8 mouse cellular contexts compared by ENCODE assay signal in genomic region chr6:108536546-108537317, GRCm38 (mm10).
DNase-seq lines count a peak whose midpoint lies in the region; ATAC-seq and TF ChIP-seq lines count a peak whose summit lies in the region.

No protein-coding gene starts in this region.

- peak overlapping the region; percentile 70 for H3K27ac ChIP-seq in heart, embryonic 11.5 days (ENCODE audit: low read depth, low read length)
- H3K27ac ChIP-seq in lung, embryonic 15.5 days, result peak overlapping the region; percentile 76
- H3K27ac ChIP-seq in thymus, adult 2 months (ENCODE audit: control insufficient read depth, insufficient read depth, low read length), result 0 out of 2 replicates have a peak overlapping the region, but pooled peaks have one; percentile 17

- no peak for TF ChIP-seq CTCF in thymus, adult 2 months (IDR thresholded peaks at IDR 0.05; ENCODE audit: borderline replicate concordance, control insufficient read depth, extremely low read depth, insufficient read depth, low read length, poor library complexity)

- ATAC-seq in heart, embryonic 11.5 days (replicated peaks; ENCODE audit: insufficient number of reproducible peaks, low FRiP score, low TSS enrichment), result no peak; the same call in 1 of the 2 replicates
- peak; percentile 88 for ATAC-seq in lung, embryonic 15.5 days (ENCODE audit: borderline replicate concordance, extremely low read depth, low FRiP score, low TSS enrichment)

- no peaks in the 10 kb centered on the region for H3K36me3 ChIP-seq in heart, embryonic 11.5 days (ENCODE audit: control insufficient read depth, insufficient read depth, low read length)
- no peaks in the 10 kb centered on the region for H3K36me3 ChIP-seq in lung, embryonic 15.5 days
- peaks cover under 1% of the 10 kb centered on the region; the same call in 1 of the 2 replicates for H3K36me3 ChIP-seq in thymus, adult 2 months (ENCODE audit: control insufficient read depth, insufficient read depth, low read length)

- WGBS in heart, embryonic 11.5 days (ENCODE audit: insufficient replicate concordance), result 53% methylated on average over 8 of the region's 8 CpGs
- WGBS in lung, embryonic 15.5 days, result 50% methylated on average over 8 of the region's 8 CpGs
- WGBS in thymus, adult 2 months, result 5% methylated on average over 8 of the region's 8 CpGs

- no peaks in the 10 kb centered on the region for H3K9me3 ChIP-seq in heart, embryonic 11.5 days (replicated peaks; ENCODE audit: control insufficient read depth, low read length)
- no peaks in the 10 kb centered on the region for H3K9me3 ChIP-seq in lung, embryonic 15.5 days

- DNase-seq in spleen, adult 12 weeks (ENCODE audit: low spot score), result peak; percentile 26
- DNase-seq in spleen, postnatal 14 days (ENCODE audit: low spot score in 2 of 2), result no peak
- peak; percentile 76 for DNase-seq in thymus, adult 2 months
- no peak for DNase-seq in left cerebral cortex, adult 8-10 months (ENCODE audit: low spot score in 2 of 2)
- no peak for DNase-seq in urinary bladder, postnatal 10 days (ENCODE audit: low spot score)
- DNase-seq in right cerebral cortex, postnatal 36 days (ENCODE audit: low spot score in 2 of 2), result no peak

- no peak for TF ChIP-seq POLR2A in thymus, adult 2 months (IDR thresholded peaks at IDR 0.05; ENCODE audit: control insufficient read depth, extremely low read depth, insufficient read depth, low read length, poor library complexity)

- H3K27me3 ChIP-seq in heart, embryonic 11.5 days (ENCODE audit: control insufficient read depth, insufficient read depth, low read length), result no peaks in the 10 kb centered on the region
- no peaks in the 10 kb centered on the region for H3K27me3 ChIP-seq in lung, embryonic 15.5 days
- no peaks in the 10 kb centered on the region for H3K27me3 ChIP-seq in thymus, adult 2 months (ENCODE audit: control insufficient read depth, insufficient read depth, low read length)

- no peak overlapping the region for H3K9ac ChIP-seq in heart, embryonic 11.5 days (ENCODE audit: low read depth, low read length)
- no peak overlapping the region for H3K9ac ChIP-seq in lung, embryonic 15.5 days

- H3K4me2 ChIP-seq in heart, embryonic 11.5 days, result peak overlapping the region; percentile 27; the same call in 1 of the 2 replicates
- H3K4me2 ChIP-seq in lung, embryonic 15.5 days, result no peak overlapping the region; the same call in 1 of the 2 replicates

- peaks cover 38% of the 10 kb centered on the region for H3K4me1 ChIP-seq in heart, embryonic 11.5 days (ENCODE audit: control insufficient read depth, insufficient read depth, low read length)
- H3K4me1 ChIP-seq in lung, embryonic 15.5 days, result peaks cover 40% of the 10 kb centered on the region
- H3K4me1 ChIP-seq in thymus, adult 2 months (replicated peaks; ENCODE audit: control insufficient read depth, insufficient read depth, low read length), result peaks cover 41% of the 10 kb centered on the region

- no peak overlapping the region for H3K4me3 ChIP-seq in heart, embryonic 11.5 days (ENCODE audit: low read depth, low read length)
- no peak overlapping the region for H3K4me3 ChIP-seq in lung, embryonic 15.5 days
- H3K4me3 ChIP-seq in thymus, adult 2 months (ENCODE audit: control insufficient read depth, insufficient read depth, low read length), result no peak overlapping the region

Comparison
In these comparisons a context has a peak if more than half of its experiments do, and no peak if none do; other contexts are left out.
1. DNase-seq: peak in spleen, adult 12 weeks (single experiment) and thymus, adult 2 months (single experiment); none in spleen, postnatal 14 days (0 of 2), left cerebral cortex, adult 8-10 months (0 of 2), urinary bladder, postnatal 10 days (single experiment) and right cerebral cortex, postnatal 36 days (0 of 2).
2. H3K27ac ChIP-seq: peak in every context shown above with its lines; median percentile 76 in lung, embryonic 15.5 days; 70 in heart, embryonic 11.5 days; 17 in thymus, adult 2 months.